Mouse (Mus musculus) liver, embryonic 13.5 days (tissue): ENCODE measurements around the gene Aff4. TPM values are rescaled to one million over a fixed set of nuclear protein-coding genes. Genes with fewer than 3 reads are reported as not detected.

Experiments
- ATAC-seq: fragments of 200-750 bp; cut with Nextera tagmentation; 2 replicates; pipeline ENCODE4 v1.8.0; 2017; ENCODE audit warnings: low read depth, mild to moderate bottlenecking, moderate number of reproducible peaks, moderate library complexity
- DNase-seq: peaks from one replicate; pipeline ENCODE4 v3.0.0; 2022
- H3K27ac ChIP-seq: fragments of 300-500 bp; sonication (generic); 2 replicates; pipeline ENCODE4 v1.5.1; 2015; ENCODE audit warnings: moderate library complexity, mild to moderate bottlenecking, inconsistent platforms
- H3K27me3 ChIP-seq: fragments of 300-500 bp; sonication (generic); 2 replicates; pipeline ENCODE4 v1.6.1; 2015; ENCODE audit warnings: mild to moderate bottlenecking, inconsistent platforms
- H3K36me3 ChIP-seq: fragments of 300-500 bp; sonication (generic); 2 replicates; pipeline ENCODE4 v1.6.1; 2015; ENCODE audit warnings: mild to moderate bottlenecking, inconsistent platforms
- H3K4me1 ChIP-seq: fragments of 300-500 bp; sonication (generic); replicated peaks from 2 replicates; pipeline ENCODE4 v1.6.1; 2015; ENCODE audit warnings: inconsistent platforms
- H3K4me2 ChIP-seq: fragments of 300-500 bp; sonication (generic); 2 replicates; pipeline ENCODE4 v1.6.1; 2015; ENCODE audit warnings: inconsistent platforms, mild to moderate bottlenecking, moderate library complexity
- H3K4me3 ChIP-seq: fragments of 300-500 bp; sonication (generic); replicated peaks from 2 replicates; pipeline ENCODE4 v1.5.1; 2015; ENCODE audit warnings: mild to moderate bottlenecking, inconsistent platforms
- H3K9ac ChIP-seq: fragments of 300-500 bp; sonication (generic); 2 replicates; pipeline ENCODE4 v1.6.1; 2015; ENCODE audit warnings: mild to moderate bottlenecking, inconsistent platforms
- H3K9me3 ChIP-seq: fragments of 300-500 bp; sonication (generic); replicated peaks from 2 replicates; pipeline ENCODE4 v1.6.1; 2016; ENCODE audit warnings: inconsistent platforms
- WGBS: fragments of 180-500 bp; shearing (Covaris S2); methylation state at CpG from one replicate; pipeline ENCODE4 v1.1.7; 2015; ENCODE audit not compliant: insufficient replicate concordance; 5-methylcytosine and 5-hydroxymethylcytosine counted together
- polyA plus RNA-seq: library from polyadenylated mRNA; unstranded; fragments of >200 nt; fragmentation: Nextera tagmentation; extraction: Ambion mirVana; gene quantifications from 2 replicates; pipeline ENCODE4 v1.2.1, GENCODE M21; 2015

Aff4 gene
- polyA plus RNA-seq, 1 experiment from 2014 or later = 6.5 TPM

- peak; percentile 34 for ATAC-seq
- H3K27me3 ChIP-seq = no peaks in the 10 kb centered on the region
These were observed 79.7 kb downstream of the Aff4 start for GRCm38 (mm10) chr11:53430300-53430669.

GRCm38 (mm10) chr11:53430670-53431346 is 80.2 kb downstream of the Aff4 start, which contains the start of the genes Uqcrq and Gdf9:
Uqcrq (minus strand) TSS chr11:53430831.
Gdf9 (plus strand) TSS chr11:53431023.
- H3K36me3 ChIP-seq = peaks cover 20% of the 10 kb centered on the region
- peak; percentile 100 for DNase-seq
- H3K9ac ChIP-seq = peak within 1 kb of the TSS; percentile 89
- peak within 1 kb of the TSS; percentile 84 for H3K4me3 ChIP-seq
- no peaks in the 10 kb centered on the region for H3K27me3 ChIP-seq
- peaks cover 52% of the 10 kb centered on the region for H3K4me1 ChIP-seq
- no peaks in the 10 kb centered on the region for H3K9me3 ChIP-seq
- WGBS = under 1% methylated on average over 44 of the region's 44 CpGs
- ATAC-seq = peak; percentile 90
- H3K4me2 ChIP-seq = peak within 1 kb of the TSS; percentile 85
- H3K27ac ChIP-seq = peak within 1 kb of the TSS; percentile 88

More at GRCm38 (mm10) chr11:53430300-53430669, 79.7 kb downstream of the Aff4 start:
- peak overlapping the region; percentile 84 for H3K4me3 ChIP-seq
- WGBS = under 1% methylated on average over 34 of the region's 34 CpGs
- peaks cover 54% of the 10 kb centered on the region for H3K4me1 ChIP-seq
- H3K9ac ChIP-seq = peak overlapping the region; percentile 89
- H3K36me3 ChIP-seq = peaks cover 20% of the 10 kb centered on the region
- H3K9me3 ChIP-seq = no peaks in the 10 kb centered on the region
- H3K27ac ChIP-seq = peak overlapping the region; percentile 88
- peak overlapping the region; percentile 85 for H3K4me2 ChIP-seq
- no peak for DNase-seq

- no peaks in the 10 kb centered on the region for H3K27me3 ChIP-seq
- DNase-seq = peak; percentile 36
- WGBS = 6% methylated on average over 9 of the region's 9 CpGs
- H3K27ac ChIP-seq = peak overlapping the region; percentile 88
- H3K9ac ChIP-seq = peak overlapping the region; percentile 61
- peaks cover 20% of the 10 kb centered on the region for H3K36me3 ChIP-seq
- no peaks in the 10 kb centered on the region for H3K9me3 ChIP-seq
- peak overlapping the region; percentile 84 for H3K4me3 ChIP-seq
- H3K4me2 ChIP-seq = peak overlapping the region; percentile 85
- H3K4me1 ChIP-seq = peaks cover 52% of the 10 kb centered on the region
- ATAC-seq = peak; percentile 25
These were observed 80.9 kb downstream of the Aff4 start for GRCm38 (mm10) chr11:53431347-53432056.

- Histone ChIP-seq H3K9ac (no peak overlapping the region), H3K27me3 (no peaks in the 10 kb centered on the region), H3K9me3 (no peaks in the 10 kb centered on the region), H3K27ac (no peak overlapping the region), H3K4me2 (peak overlapping the region; percentile 22), H3K36me3 (peaks cover 13% of the 10 kb centered on the region), H3K4me3 (no peak overlapping the region), H3K4me1 (peaks cover 52% of the 10 kb centered on the region)
- WGBS = 14% methylated on average over 6 of the region's 6 CpGs
- ATAC-seq = no peak
- DNase-seq = peak; percentile 37
These were observed 82.4 kb downstream of the Aff4 start for GRCm38 (mm10) chr11:53433057-53433456.

GRCm38 (mm10) chr11:53435504-53435903 is 84.9 kb downstream of the Aff4 start:
- Histone ChIP-seq H3K36me3 (no peaks in the 10 kb centered on the region), H3K4me3 (no peak overlapping the region), H3K27me3 (no peaks in the 10 kb centered on the region), H3K4me1 (peaks cover 33% of the 10 kb centered on the region), H3K27ac (no peak overlapping the region), H3K9ac (no peak overlapping the region), H3K4me2 (no peak overlapping the region), H3K9me3 (no peaks in the 10 kb centered on the region)
- WGBS = 50% methylated on average over 8 of the region's 8 CpGs
- no peak for ATAC-seq
- no peak for DNase-seq

GRCm38 (mm10) chr11:53436338-53436737 is 85.7 kb downstream of the Aff4 start:
- ATAC-seq = no peak

GRCm38 (mm10) chr11:53441921-53442320 is 91.3 kb downstream of the Aff4 start:
- Histone ChIP-seq H3K4me3 (no peak overlapping the region), H3K4me2 (peak overlapping the region; percentile 25; the same call in 1 of the 2 replicates), H3K27ac (peak overlapping the region; percentile 37; the same call in 1 of the 2 replicates), H3K9ac (peak overlapping the region; percentile 14; the same call in 1 of the 2 replicates), H3K9me3 (no peaks in the 10 kb centered on the region), H3K27me3 (no peaks in the 10 kb centered on the region), H3K4me1 (peaks cover 21% of the 10 kb centered on the region), H3K36me3 (no peaks in the 10 kb centered on the region)
- DNase-seq = no peak
- whole genome bisulfite sequencing = 2% methylated on average over 12 of the region's 12 CpGs
- peak; percentile 44; the same call in 1 of the 2 replicates for ATAC-seq

More at GRCm38 (mm10) chr11:53436338-53436737, 85.7 kb downstream of the Aff4 start:
- Histone ChIP-seq H3K4me3 (no peak overlapping the region), H3K36me3 (no peaks in the 10 kb centered on the region), H3K27me3 (no peaks in the 10 kb centered on the region), H3K9me3 (no peaks in the 10 kb centered on the region), H3K4me1 (peaks cover 30% of the 10 kb centered on the region), H3K4me2 (no peak overlapping the region), H3K9ac (no peak overlapping the region), H3K27ac (no peak overlapping the region)
- DNase-seq = no peak
- 64% methylated on average over 6 of the region's 6 CpGs for WGBS

- ATAC-seq (peak; percentile 57), DNase-seq (peak; percentile 52)
- H3K27ac ChIP-seq = no peak overlapping the region
- H3K9me3 ChIP-seq = no peaks in the 10 kb centered on the region
- no peak overlapping the region for H3K4me3 ChIP-seq
- H3K36me3 ChIP-seq = no peaks in the 10 kb centered on the region
- no peak overlapping the region for H3K9ac ChIP-seq
- no peaks in the 10 kb centered on the region for H3K27me3 ChIP-seq
- H3K4me1 ChIP-seq = peaks cover 21% of the 10 kb centered on the region
- no peak overlapping the region for H3K4me2 ChIP-seq
- WGBS = 17% methylated on average over 6 of the region's 6 CpGs
These were observed 93.2 kb downstream of the Aff4 start for GRCm38 (mm10) chr11:53443861-53444260.

GRCm38 (mm10) chr11:53445562-53445961 is 94.9 kb downstream of the Aff4 start:
- DNase-seq = no peak
- H3K27ac ChIP-seq = peak overlapping the region; percentile 27; the same call in 1 of the 2 replicates

GRCm38 (mm10) chr11:53446183-53446582 is 95.5 kb downstream of the Aff4 start:
- DNase-seq (no peak), ATAC-seq (peak; percentile 69)
- no peaks in the 10 kb centered on the region for H3K36me3 ChIP-seq
- WGBS = 81% methylated on average over 13 of the region's 13 CpGs
- no peak overlapping the region for H3K4me2 ChIP-seq
- H3K4me1 ChIP-seq = peaks cover 29% of the 10 kb centered on the region
- no peak overlapping the region; the same call in 1 of the 2 replicates for H3K9ac ChIP-seq
- no peaks in the 10 kb centered on the region for H3K9me3 ChIP-seq
- H3K27me3 ChIP-seq = peaks cover 16% of the 10 kb centered on the region
- peak overlapping the region; percentile 5; the same call in 1 of the 2 replicates for H3K27ac ChIP-seq
- H3K4me3 ChIP-seq = no peak overlapping the region

More at GRCm38 (mm10) chr11:53445562-53445961, 94.9 kb downstream of the Aff4 start:
- Histone ChIP-seq H3K4me3 (no peak overlapping the region), H3K4me1 (peaks cover 29% of the 10 kb centered on the region), H3K27me3 (peaks cover 10% of the 10 kb centered on the region), H3K36me3 (no peaks in the 10 kb centered on the region), H3K4me2 (no peak overlapping the region), H3K9me3 (no peaks in the 10 kb centered on the region), H3K9ac (no peak overlapping the region)
- no peak for ATAC-seq
- 58% methylated on average over 13 of the region's 13 CpGs for WGBS

GRCm38 (mm10) chr11:53447996-53448395 is 97.4 kb downstream of the Aff4 start:
- no peaks in the 10 kb centered on the region for H3K9me3 ChIP-seq
- 77% methylated on average over 8 of the region's 8 CpGs for WGBS
- H3K27ac ChIP-seq = no peak overlapping the region
- H3K27me3 ChIP-seq = peaks cover 27% of the 10 kb centered on the region
- DNase-seq (no peak), ATAC-seq (no peak)
- H3K36me3 ChIP-seq = no peaks in the 10 kb centered on the region
- no peak overlapping the region for H3K9ac ChIP-seq
- H3K4me1 ChIP-seq = peaks cover 22% of the 10 kb centered on the region
- H3K4me3 ChIP-seq = no peak overlapping the region
- H3K4me2 ChIP-seq = no peak overlapping the region
